Mouse (Mus musculus) NIH3T3 (cell line): ENCODE measurements around the gene Sfta2.
A peak's percentile ranks its signal among the peaks of the same experiment; 100 is the strongest.

ENCODE experiments used
- DNase-seq: peaks from one replicate; pipeline ENCODE4 v3.0.0-alpha.2; 2012; ENCODE audit warnings: low read depth

Gene Sfta2

GRCm38 (mm10) chr17:35592131-35592530 lies 9.2 kb upstream of the Sfta2 start:
- no peak for DNase-seq

DNA sequence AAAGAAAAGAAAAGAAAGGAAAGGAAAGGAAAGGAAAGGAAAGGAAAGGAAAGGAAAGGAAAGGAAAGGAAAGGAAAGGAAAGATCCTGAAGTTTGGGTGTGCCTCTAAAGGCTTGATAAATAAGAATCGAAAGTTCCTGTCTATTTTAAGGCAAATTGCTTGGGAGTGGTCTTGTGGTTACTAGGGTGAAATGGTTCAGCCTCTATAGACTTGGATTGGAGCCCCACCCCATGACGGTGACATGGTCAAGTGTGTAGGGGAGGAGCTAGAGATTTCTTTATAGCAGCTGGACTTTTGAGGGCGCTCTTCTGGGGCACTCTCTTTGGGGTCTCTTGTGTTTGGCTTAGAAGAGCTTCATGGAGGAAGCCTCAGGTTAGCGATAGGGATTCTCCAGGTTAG lies 7.6 kb upstream of the Sfta2 start:
- DNase-seq: peak; percentile 37

DNA sequence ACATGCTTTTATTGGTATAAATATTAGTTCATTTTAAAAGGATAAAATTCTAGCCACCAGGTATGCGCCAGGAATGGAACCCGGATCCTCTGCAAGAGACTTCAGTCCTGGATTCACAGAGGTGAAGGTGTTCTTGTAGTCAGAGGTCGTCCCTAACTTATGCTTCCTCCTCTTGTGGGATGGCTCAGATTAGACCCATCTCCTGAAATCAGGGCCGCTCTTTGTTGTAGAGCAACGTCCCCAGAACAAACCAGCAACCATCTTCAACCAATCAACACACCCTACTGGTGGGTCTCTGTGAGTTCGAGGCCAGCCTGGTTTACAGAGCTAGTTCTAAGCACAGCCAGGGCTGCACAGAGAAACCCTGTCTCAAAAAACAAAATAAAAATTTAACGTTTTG lies 6.9 kb upstream of the Sfta2 start:
- no peak for DNase-seq

GRCm38 (mm10) chr17:35597399-35597798 lies 4.0 kb upstream of the Sfta2 start:
- no peak for DNase-seq

DNA sequence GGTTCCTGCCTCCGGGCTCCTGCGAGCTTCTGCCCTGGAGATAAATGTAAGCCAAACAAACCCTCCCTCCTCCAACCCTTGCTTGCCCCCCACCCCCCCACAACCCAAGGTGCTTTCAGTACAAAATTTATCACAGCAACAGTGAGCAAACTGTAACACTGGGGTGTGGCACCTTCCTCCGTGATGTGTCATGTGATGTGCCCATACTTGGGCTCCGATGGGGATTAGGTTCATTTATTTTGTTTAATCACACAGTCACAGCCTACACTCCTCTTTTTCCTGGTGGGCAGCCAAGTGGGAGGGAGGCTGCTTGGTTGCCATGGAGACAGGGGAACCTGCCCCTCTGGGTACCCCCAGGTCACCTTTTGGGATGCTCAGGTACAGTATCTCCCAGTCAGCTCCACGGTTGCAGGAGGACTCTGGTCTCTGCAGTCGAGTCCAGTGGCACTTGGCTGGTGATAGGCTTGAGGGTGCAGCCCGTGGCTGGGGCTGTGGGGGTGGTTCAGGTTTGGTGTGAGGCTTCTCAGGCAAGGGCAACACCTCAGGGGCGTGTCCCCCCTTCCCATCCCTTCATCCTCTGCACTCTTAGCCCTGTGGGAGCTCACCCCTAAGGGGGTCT lies 496 bp downstream of the Sfta2 start:
- DNase-seq: peak; percentile 57

- DNase-seq: no peak
Observed at GRCm38 (mm10) chr17:35617127-35617526, 15.8 kb downstream of the Sfta2 start.

DNA sequence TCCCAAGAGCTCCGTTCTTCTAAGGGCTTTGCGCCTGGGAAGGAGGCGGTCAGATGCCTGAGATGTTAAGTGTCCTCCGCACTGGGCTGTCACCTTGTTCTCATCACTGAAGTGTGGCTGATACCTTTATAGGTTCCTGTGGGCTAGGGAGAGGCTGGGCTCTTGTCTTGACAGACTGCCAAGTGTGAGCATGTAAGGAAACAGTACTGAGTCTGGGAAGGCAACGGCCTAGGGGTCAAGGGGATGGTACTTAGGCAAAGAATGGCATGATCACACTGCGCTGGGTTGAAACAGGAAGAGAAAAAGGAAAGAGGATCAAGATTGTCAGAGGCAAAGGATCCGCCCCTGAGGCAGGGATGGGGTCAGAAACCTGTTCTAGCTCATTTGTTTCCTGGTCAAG lies 25.2 kb downstream of the Sfta2 start, which contains the start of gene Gm9573:
Gene Gm9573, minus strand, starts transcription at position 101 of the 400 bp plus-strand sequence.
- DNase-seq: no peak

- peak; percentile 82 for DNase-seq
Observed at GRCm38 (mm10) chr17:35633992-35634391, 32.6 kb downstream of the Sfta2 start.

DNA sequence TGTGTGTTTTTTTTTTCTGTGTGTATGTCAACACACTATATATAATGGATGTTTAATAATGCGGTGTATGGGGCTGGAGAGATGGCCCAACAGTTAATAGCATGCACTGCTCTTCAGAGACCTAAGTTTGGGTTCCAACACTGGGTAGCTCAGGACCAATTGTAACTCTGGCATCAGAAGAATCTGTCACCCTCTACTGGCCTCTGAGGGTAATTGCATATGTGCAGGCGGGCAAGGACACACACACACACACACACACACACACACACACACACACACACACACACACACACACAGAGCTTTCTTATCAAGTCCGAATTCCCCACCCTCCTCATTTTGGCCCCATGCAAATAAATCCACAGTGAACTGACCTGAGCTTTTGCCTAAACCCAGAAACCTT lies 33.9 kb downstream of the Sfta2 start:
- DNase-seq: peak; percentile 51

DNA sequence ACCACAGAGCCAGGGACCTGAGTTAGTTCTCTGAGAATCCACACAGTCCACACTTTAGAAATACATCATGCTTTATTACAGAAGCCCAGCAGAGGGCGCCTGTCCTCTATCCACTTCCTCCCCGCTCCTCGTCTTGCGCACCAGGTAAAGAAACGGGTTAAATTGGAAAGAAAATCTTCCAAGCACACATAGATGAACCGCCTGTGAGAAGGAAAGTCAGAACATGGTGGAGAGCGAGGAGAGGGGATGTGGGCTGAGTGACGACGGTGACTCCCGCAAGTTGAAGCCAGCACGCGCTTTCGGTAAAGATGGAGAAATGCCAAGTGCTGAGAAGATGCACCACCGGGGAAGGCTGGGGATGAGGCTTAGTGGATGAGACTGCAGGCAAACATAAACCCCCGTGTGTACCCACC lies 34.4 kb downstream of the Sfta2 start:
- peak; percentile 95 for DNase-seq

GRCm38 (mm10) chr17:35636363-35636762 lies 35.0 kb downstream of the Sfta2 start:
- DNase-seq: peak; percentile 83

- peak; percentile 98 for DNase-seq
Observed at GRCm38 (mm10) chr17:35638475-35639190, 37.3 kb downstream of the Sfta2 start.

DNA sequence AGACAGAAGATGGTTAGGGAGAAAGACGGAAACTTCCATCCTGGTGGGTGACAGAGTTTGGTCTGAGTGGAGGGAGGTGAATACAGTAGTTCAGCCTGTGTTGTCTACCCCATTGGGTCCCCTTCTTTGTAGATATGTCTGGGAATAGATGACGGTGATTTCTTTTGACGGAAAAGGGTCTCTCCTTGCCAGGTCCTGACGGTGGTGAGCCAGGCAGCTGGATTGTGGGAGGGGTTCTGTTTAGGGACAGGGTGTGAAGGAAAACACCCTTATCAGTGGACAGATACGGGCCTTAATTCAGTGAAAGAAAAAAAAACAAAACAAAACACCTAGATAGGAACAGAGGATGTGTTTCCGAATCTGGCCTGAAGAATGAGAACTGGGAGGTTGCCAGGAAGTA lies 38.0 kb downstream of the Sfta2 start:
- DNase-seq: no peak

DNA sequence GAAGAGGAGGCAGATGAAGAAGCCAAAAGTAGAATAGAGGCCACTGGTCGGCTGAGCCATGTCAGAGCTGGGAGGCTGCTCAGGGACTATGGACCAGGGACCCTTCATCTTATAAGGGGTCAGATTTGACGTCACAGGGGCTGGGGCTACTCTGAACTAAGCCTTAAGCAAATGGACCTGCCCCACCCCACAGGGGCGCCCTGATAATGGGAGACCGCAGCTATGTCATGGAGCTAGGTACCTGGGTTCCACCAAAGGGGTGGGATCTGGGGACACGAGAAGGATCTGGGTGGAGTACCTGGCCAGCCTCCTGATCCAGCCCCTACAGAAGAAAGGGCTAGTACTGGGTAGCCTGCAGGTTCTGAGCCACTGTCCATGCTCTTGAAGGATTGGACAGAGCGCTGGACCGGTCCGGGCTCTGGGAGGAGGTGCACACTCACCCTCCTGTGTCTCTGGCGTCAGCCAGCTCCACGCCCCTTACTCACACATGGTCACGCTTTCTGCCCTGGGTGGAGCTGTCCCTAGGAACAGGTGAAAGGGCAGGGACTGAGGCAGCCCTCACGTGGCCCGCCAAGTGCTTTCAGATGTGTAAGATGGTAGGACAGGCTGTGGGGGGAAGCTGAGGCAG lies 42.4 kb downstream of the Sfta2 start, which contains the start of gene Mucl3:
Gene Mucl3, minus strand, starts transcription at position 87 of the 628 bp plus-strand sequence.
- DNase-seq: no peak

GRCm38 (mm10) chr17:35649429-35649828 lies 48.1 kb downstream of the Sfta2 start:
- DNase-seq: no peak

DNA sequence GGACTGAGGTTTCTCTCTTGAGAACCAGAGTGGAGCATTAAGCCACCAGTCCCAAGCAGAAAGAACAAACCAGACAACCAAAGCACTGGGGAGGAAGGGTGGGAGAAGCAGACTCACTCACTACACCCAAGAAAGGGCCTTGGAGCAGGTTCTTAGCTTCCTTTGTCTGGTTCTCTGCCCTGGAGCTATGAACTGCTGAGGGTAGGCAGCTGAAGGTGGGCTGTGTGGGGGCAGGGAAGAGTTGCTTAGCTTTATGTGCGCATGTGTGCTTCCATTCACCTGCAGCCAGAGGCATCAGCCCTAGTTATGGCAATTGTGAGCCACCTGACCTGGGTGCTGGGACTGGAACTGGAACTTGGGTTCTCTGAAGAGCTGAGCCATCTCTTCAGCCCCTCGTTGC lies 51.7 kb downstream of the Sfta2 start:
- DNase-seq: no peak

DNA sequence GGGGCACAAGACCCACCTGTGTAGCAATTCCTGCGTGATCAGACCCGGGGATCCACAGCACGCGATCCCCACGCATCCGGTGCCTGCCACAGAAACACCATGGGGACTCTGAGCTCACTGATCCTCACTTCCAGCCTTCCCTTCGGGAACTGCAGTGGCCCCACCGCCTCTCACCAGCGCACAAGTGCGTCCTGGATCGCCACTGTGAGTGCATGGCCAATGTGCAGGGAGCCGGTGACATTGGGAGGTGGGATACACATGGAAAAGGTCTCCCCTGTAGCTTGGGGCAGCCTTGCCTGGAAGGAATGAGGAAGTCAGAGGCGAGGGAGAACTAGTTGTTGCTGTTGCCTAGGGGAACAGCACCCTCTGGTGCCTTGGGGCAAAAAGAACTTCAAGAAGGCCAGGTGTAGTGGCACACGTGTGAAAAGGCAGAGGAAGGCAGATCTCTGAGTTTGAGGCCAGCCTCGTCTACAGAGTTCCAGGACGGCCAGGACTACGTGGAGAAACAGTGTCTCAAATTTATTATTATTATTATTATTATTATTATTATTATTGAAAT lies 64.7 kb downstream of the Sfta2 start:
- peak; percentile 90 for DNase-seq

DNA sequence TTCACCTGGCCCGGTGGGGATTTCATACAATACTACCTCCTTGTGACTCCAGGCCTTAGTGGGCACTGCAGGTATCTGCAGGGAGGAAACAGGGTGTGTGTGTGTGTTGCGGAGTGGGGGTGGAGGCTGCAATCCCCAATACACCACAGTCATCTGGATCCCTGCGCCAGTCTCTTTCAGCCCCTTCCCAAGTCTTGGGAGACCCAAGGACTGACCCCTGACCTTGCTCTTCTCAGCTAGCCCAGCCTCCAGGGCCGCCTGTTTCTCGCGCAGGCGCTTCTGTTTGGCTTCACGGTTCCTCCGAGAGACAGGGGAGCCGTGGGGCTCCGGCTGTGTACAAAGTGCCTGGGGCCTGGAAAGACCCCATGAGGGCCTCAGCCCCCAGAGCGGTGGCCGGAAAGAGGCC lies 65.5 kb downstream of the Sfta2 start:
- DNase-seq: no peak

- peak; percentile 98 for DNase-seq
Observed at GRCm38 (mm10) chr17:35667334-35668065, 66.2 kb downstream of the Sfta2 start, which contains the start of gene Vars2. TSS of gene Vars2 (minus strand) at chr17:35667592.

GRCm38 (mm10) chr17:35669731-35670130 lies 68.4 kb downstream of the Sfta2 start:
- DNase-seq: no peak

GRCm38 (mm10) chr17:35671846-35672245 lies 70.5 kb downstream of the Sfta2 start:
- no peak for DNase-seq

- no peak for DNase-seq
Observed at GRCm38 (mm10) chr17:35672527-35672926, 71.2 kb downstream of the Sfta2 start.
